Mouse (Mus musculus): ENCODE results near the gene Kptn. TPM values are rescaled to one million over a fixed set of nuclear protein-coding genes. Genes with fewer than 3 reads are reported as not detected.

Gene Kptn
- polyA plus RNA-seq (2014; fragmentation: Nextera tagmentation; extraction: Ambion mirVana): 19.7 and 22.5 TPM in 2 replicates

DNA sequence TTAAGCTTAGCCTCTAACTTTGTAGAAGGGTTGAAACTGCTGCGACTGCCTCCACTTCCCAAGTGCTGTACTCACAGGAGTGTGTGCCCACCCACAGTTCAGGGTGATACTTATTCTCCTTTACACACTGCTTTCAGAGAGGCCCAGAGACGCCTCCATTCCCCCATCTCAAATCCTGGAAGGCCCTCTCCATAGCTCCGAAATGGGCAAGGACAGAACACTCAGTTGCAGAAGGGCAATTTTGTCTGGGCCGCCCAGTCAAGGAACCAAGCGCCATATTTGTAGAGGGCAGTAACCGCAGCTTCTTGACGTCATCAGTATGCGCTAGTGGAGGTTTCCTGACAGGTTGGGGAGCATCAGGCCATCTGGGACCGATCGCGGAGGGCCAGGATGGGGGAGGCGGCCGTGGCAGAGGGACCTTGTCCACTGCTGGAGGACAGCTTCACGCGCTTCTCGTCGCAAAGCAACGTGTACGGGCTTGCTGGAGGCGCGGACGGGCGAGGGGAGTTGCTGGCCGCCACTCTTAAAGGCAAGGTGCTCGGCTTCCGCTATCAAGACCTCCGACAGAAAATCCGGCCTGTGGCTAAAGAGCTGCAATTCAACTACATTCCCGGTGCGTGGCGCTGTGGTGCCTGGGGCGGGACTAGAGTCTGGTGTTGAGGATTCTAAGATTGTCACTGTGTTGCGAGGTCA lies at the start of gene Kptn:
Kptn (plus strand) TSS at position 327 of the 693 bp plus-strand sequence.
- peak within 1 kb of the TSS; percentile 70 for H3K27ac ChIP-seq (ENCODE audit: low read depth, low read length)
- ATAC-seq (replicated peaks; ENCODE audit: low FRiP score): peak; percentile 88
- H3K9ac ChIP-seq (ENCODE audit: low read length): peak within 1 kb of the TSS; percentile 85
- peak within 1 kb of the TSS; percentile 72 for H3K4me3 ChIP-seq (ENCODE audit: low read depth, low read length)
- H3K36me3 ChIP-seq (ENCODE audit: control insufficient read depth, insufficient read depth, low read length): no peaks in the 10 kb centered on the region; the same call in 1 of the 2 replicates
- no peaks in the 10 kb centered on the region for H3K27me3 ChIP-seq (ENCODE audit: control insufficient read depth, insufficient read depth, low read length)
- peak; percentile 95 for DNase-seq (ENCODE audit: low spot score)
- 0 out of 2 replicates have a peak, but pooled peaks cover 4% of the 10 kb centered on the region for H3K4me1 ChIP-seq (replicated peaks; ENCODE audit: control insufficient read depth, insufficient read depth, low read length)
- 1% methylated on average over 33 of the region's 33 CpGs for WGBS
- no peaks in the 10 kb centered on the region for H3K9me3 ChIP-seq (ENCODE audit: control insufficient read depth, low read length)
- H3K4me2 ChIP-seq (ENCODE audit: low read depth, low read length, severe bottlenecking): peak within 1 kb of the TSS; percentile 55

- no peaks in the 10 kb centered on the region for H3K4me1 ChIP-seq (replicated peaks; ENCODE audit: control insufficient read depth, insufficient read depth, low read length)
- H3K4me2 ChIP-seq (ENCODE audit: low read depth, low read length, severe bottlenecking): no peak overlapping the region
- ATAC-seq (replicated peaks; ENCODE audit: low FRiP score): no peak
- H3K4me3 ChIP-seq (ENCODE audit: low read depth, low read length): no peak overlapping the region
- DNase-seq (ENCODE audit: low spot score): no peak
- H3K36me3 ChIP-seq (ENCODE audit: control insufficient read depth, insufficient read depth, low read length): no peaks in the 10 kb centered on the region
- no peak overlapping the region for H3K27ac ChIP-seq (ENCODE audit: low read depth, low read length)
- no peaks in the 10 kb centered on the region for H3K9me3 ChIP-seq (ENCODE audit: control insufficient read depth, low read length)
- H3K27me3 ChIP-seq (ENCODE audit: control insufficient read depth, insufficient read depth, low read length): no peaks in the 10 kb centered on the region
- no peak overlapping the region for H3K9ac ChIP-seq (ENCODE audit: low read length)
Measured at GRCm38 (mm10) chr7:16070846-16071245, 48.8 kb upstream of the Kptn start.

DNA sequence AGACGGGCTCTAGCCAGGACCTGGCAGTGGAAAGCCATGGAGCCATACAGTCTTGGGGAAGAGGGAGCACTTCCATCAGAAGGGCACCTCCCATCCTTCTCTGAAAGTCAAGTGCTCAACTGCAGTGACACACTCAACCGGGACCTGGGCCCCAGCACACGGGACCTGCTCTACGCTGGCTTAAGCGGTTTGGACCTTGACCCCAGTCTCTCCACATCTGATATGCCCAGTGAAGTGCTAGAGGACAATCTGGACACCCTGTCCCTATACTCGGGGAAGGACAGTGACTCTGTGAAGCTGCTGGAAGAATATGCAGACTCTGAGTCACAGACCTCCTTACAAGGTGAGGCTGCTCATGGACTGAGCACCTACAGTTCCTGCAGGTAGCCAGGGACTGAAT lies 47.8 kb upstream of the Kptn start:
- H3K4me3 ChIP-seq (ENCODE audit: low read depth, low read length): no peak overlapping the region
- no peak overlapping the region for H3K4me2 ChIP-seq (ENCODE audit: low read depth, low read length, severe bottlenecking)
- H3K9ac ChIP-seq (ENCODE audit: low read length): no peak overlapping the region
- no peaks in the 10 kb centered on the region for H3K27me3 ChIP-seq (ENCODE audit: control insufficient read depth, insufficient read depth, low read length)
- DNase-seq (ENCODE audit: low spot score): no peak
- H3K27ac ChIP-seq (ENCODE audit: low read depth, low read length): no peak overlapping the region
- no peaks in the 10 kb centered on the region for H3K36me3 ChIP-seq (ENCODE audit: control insufficient read depth, insufficient read depth, low read length)
- H3K4me1 ChIP-seq (replicated peaks; ENCODE audit: control insufficient read depth, insufficient read depth, low read length): no peaks in the 10 kb centered on the region
- ATAC-seq (replicated peaks; ENCODE audit: low FRiP score): no peak
- no peaks in the 10 kb centered on the region for H3K9me3 ChIP-seq (ENCODE audit: control insufficient read depth, low read length)
- WGBS: 84% methylated on average over 6 of the region's 6 CpGs

GRCm38 (mm10) chr7:16079947-16080346 lies 39.7 kb upstream of the Kptn start:
- H3K27me3 ChIP-seq (ENCODE audit: control insufficient read depth, insufficient read depth, low read length): no peaks in the 10 kb centered on the region
- H3K9me3 ChIP-seq (ENCODE audit: control insufficient read depth, low read length): no peaks in the 10 kb centered on the region
- DNase-seq (ENCODE audit: low spot score) (no peak), ATAC-seq (replicated peaks; ENCODE audit: low FRiP score) (no peak)
- no peak overlapping the region for H3K27ac ChIP-seq (ENCODE audit: low read depth, low read length)
- H3K4me2 ChIP-seq (ENCODE audit: low read depth, low read length, severe bottlenecking): no peak overlapping the region
- no peak overlapping the region for H3K9ac ChIP-seq (ENCODE audit: low read length)
- 72% methylated on average over 1 of the region's 1 CpGs for WGBS
- no peak overlapping the region for H3K4me3 ChIP-seq (ENCODE audit: low read depth, low read length)
- no peaks in the 10 kb centered on the region for H3K4me1 ChIP-seq (replicated peaks; ENCODE audit: control insufficient read depth, insufficient read depth, low read length)
- no peaks in the 10 kb centered on the region for H3K36me3 ChIP-seq (ENCODE audit: control insufficient read depth, insufficient read depth, low read length)

- ATAC-seq (replicated peaks; ENCODE audit: low FRiP score): no peak
- 73% methylated on average over 4 of the region's 4 CpGs for WGBS
- Histone ChIP-seq H3K9me3 (ENCODE audit: control insufficient read depth, low read length) (no peaks in the 10 kb centered on the region), H3K9ac (ENCODE audit: low read length) (no peak overlapping the region), H3K36me3 (ENCODE audit: control insufficient read depth, insufficient read depth, low read length) (no peaks in the 10 kb centered on the region), H3K27ac (ENCODE audit: low read depth, low read length) (no peak overlapping the region), H3K4me2 (ENCODE audit: low read depth, low read length, severe bottlenecking) (no peak overlapping the region), H3K4me1 (replicated peaks; ENCODE audit: control insufficient read depth, insufficient read depth, low read length) (no peaks in the 10 kb centered on the region), H3K27me3 (ENCODE audit: control insufficient read depth, insufficient read depth, low read length) (no peaks in the 10 kb centered on the region), H3K4me3 (ENCODE audit: low read depth, low read length) (no peak overlapping the region)
- no peak for DNase-seq (ENCODE audit: low spot score)
Measured at GRCm38 (mm10) chr7:16080581-16080980, 39.1 kb upstream of the Kptn start.

DNA sequence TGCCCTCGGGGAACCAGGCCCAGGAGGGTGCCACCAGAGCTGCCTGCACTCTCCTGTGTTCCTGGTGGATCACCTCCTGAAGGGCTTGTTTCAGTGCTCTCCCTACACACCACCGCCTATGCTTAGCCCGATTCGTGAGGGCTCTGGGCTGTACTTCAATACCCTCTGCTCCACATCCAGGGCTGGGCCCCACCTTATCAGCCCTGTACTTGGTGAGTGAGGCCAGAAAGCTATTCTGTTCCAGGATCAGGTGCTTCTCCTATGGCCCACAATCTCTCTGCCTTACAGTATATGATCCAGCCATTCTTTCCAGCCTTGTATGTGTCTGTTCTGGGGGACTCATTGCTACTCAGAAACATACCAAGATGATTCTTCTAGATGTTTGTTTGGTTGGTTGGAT lies 36.3 kb upstream of the Kptn start:
- WGBS: 54% methylated on average over 4 of the region's 4 CpGs
- Histone ChIP-seq H3K9ac (ENCODE audit: low read length) (no peak overlapping the region), H3K36me3 (ENCODE audit: control insufficient read depth, insufficient read depth, low read length) (no peaks in the 10 kb centered on the region), H3K4me1 (replicated peaks; ENCODE audit: control insufficient read depth, insufficient read depth, low read length) (no peaks in the 10 kb centered on the region), H3K4me2 (ENCODE audit: low read depth, low read length, severe bottlenecking) (no peak overlapping the region), H3K9me3 (ENCODE audit: control insufficient read depth, low read length) (no peaks in the 10 kb centered on the region), H3K4me3 (ENCODE audit: low read depth, low read length) (no peak overlapping the region), H3K27me3 (ENCODE audit: control insufficient read depth, insufficient read depth, low read length) (no peaks in the 10 kb centered on the region), H3K27ac (ENCODE audit: low read depth, low read length) (no peak overlapping the region)
- DNase-seq (ENCODE audit: low spot score) (no peak), ATAC-seq (replicated peaks; ENCODE audit: low FRiP score) (no peak)

- H3K27me3 ChIP-seq (ENCODE audit: control insufficient read depth, insufficient read depth, low read length): no peaks in the 10 kb centered on the region
- no peaks in the 10 kb centered on the region for H3K9me3 ChIP-seq (ENCODE audit: control insufficient read depth, low read length)
- ATAC-seq (replicated peaks; ENCODE audit: low FRiP score): no peak
- no peak overlapping the region for H3K4me3 ChIP-seq (ENCODE audit: low read depth, low read length)
- WGBS: 76% methylated on average over 2 of the region's 2 CpGs
- no peaks in the 10 kb centered on the region for H3K4me1 ChIP-seq (replicated peaks; ENCODE audit: control insufficient read depth, insufficient read depth, low read length)
- no peak overlapping the region for H3K9ac ChIP-seq (ENCODE audit: low read length)
- no peak for DNase-seq (ENCODE audit: low spot score)
- no peaks in the 10 kb centered on the region for H3K36me3 ChIP-seq (ENCODE audit: control insufficient read depth, insufficient read depth, low read length)
- H3K4me2 ChIP-seq (ENCODE audit: low read depth, low read length, severe bottlenecking): no peak overlapping the region
- H3K27ac ChIP-seq (ENCODE audit: low read depth, low read length): no peak overlapping the region
Measured at GRCm38 (mm10) chr7:16087587-16087986, 32.1 kb upstream of the Kptn start.

DNA sequence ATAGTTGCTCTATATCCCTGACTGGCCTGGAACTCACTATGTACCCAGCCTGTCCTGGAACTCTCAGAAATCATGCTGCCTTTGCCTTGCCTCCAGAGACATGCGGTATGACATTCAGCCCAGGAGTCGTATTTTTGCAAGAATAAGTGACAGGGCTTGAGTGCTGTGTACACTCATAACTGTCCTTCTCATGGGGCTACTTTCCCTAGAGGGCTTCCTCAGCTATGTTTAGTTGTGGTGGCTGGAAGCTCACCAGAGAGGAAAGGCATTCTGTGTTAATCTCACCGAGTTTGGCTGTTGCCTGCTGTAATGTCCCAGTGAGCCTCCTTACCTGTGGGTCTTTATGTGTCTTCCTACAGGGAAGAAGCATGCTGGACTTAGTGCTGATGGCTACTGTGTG lies 25.1 kb upstream of the Kptn start:
- no peak overlapping the region for H3K27ac ChIP-seq (ENCODE audit: low read depth, low read length)
- ATAC-seq (replicated peaks; ENCODE audit: low FRiP score): no peak
- WGBS: 71% methylated on average over 3 of the region's 3 CpGs

More for the DNA sequence above, 25.1 kb upstream of the Kptn start:
- H3K36me3 ChIP-seq (ENCODE audit: control insufficient read depth, insufficient read depth, low read length): no peaks in the 10 kb centered on the region
- no peaks in the 10 kb centered on the region for H3K9me3 ChIP-seq (ENCODE audit: control insufficient read depth, low read length)
- H3K9ac ChIP-seq (ENCODE audit: low read length): no peak overlapping the region
- H3K4me2 ChIP-seq (ENCODE audit: low read depth, low read length, severe bottlenecking): no peak overlapping the region
- H3K27me3 ChIP-seq (ENCODE audit: control insufficient read depth, insufficient read depth, low read length): no peaks in the 10 kb centered on the region
- H3K4me1 ChIP-seq (replicated peaks; ENCODE audit: control insufficient read depth, insufficient read depth, low read length): peaks cover 4% of the 10 kb centered on the region; the same call in 1 of the 2 replicates
- peak; percentile 16 for DNase-seq (ENCODE audit: low spot score)
- H3K4me3 ChIP-seq (ENCODE audit: low read depth, low read length): no peak overlapping the region
